Mouse (Mus musculus): ENCODE results near the gene Man1c1. TPM values are rescaled to one million over a fixed set of nuclear protein-coding genes. Genes with fewer than 3 reads are reported as not detected.
A peak's percentile ranks its signal among the peaks of the same experiment; 100 is the strongest.

The Man1c1 gene
- polyA plus RNA-seq, 1 experiment from 2014 or later: 5.2 TPM

- no peak for DNase-seq (ENCODE audit: low spot score)
- WGBS: 77% methylated on average over 10 of the region's 10 CpGs
These were observed 84.6 kb downstream of the Man1c1 start for GRCm38 (mm10) chr4:134619489-134619870.

DNA sequence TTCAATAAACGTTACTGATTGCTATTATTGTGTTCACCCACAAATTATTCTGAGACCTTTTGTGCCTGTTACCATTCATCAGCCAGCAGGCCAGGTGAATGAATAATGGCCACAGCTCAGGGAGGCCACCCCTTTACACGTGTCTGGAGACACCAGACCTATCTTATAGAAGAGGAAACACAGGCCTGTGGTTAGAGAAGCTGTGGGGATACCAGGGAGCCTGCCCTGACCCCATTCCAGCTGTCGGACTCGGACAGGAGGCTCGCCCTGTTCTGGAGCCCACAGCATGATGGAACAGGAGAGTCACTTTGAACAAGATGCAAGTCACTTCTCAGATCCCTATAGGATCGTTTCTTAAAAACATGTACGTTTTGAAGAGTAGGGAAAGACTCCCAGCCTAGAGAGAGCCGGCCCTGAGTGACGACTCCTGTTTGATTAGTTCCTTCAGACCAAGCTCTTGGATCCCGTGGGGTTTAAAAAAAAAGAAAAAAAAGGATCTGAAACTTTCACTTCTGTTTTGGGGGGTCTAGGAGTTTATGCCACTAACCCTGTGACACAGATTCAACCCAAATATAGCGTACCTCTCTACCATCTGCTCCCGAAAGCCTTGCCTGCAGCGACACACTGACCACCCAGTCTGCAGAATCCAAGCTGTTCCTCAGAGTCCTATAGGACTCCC lies 85.1 kb downstream of the Man1c1 start:
- no peaks in the 10 kb centered on the region for H3K36me3 ChIP-seq (ENCODE audit: control insufficient read depth, insufficient read depth, low read length)
- H3K4me3 ChIP-seq (ENCODE audit: low read depth, low read length): no peak overlapping the region
- no peak overlapping the region for H3K27ac ChIP-seq (ENCODE audit: low read depth, low read length)
- WGBS: 78% methylated on average over 13 of the region's 13 CpGs
- H3K4me1 ChIP-seq (replicated peaks; ENCODE audit: control insufficient read depth, insufficient read depth, low read length): peaks cover 7% of the 10 kb centered on the region; the same call in 1 of the 2 replicates
- H3K9ac ChIP-seq (ENCODE audit: low read length): no peak overlapping the region
- H3K27me3 ChIP-seq (ENCODE audit: control insufficient read depth, insufficient read depth, low read length): no peaks in the 10 kb centered on the region
- no peak overlapping the region for H3K4me2 ChIP-seq (ENCODE audit: low read depth, low read length, severe bottlenecking)
- ATAC-seq (replicated peaks; ENCODE audit: low FRiP score) (no peak), DNase-seq (ENCODE audit: low spot score) (no peak)
- no peaks in the 10 kb centered on the region for H3K9me3 ChIP-seq (ENCODE audit: control insufficient read depth, low read length)

More at GRCm38 (mm10) chr4:134619489-134619870, 84.6 kb downstream of the Man1c1 start:
- Histone ChIP-seq H3K27ac (ENCODE audit: low read depth, low read length) (no peak overlapping the region), H3K9me3 (ENCODE audit: control insufficient read depth, low read length) (no peaks in the 10 kb centered on the region), H3K9ac (ENCODE audit: low read length) (0 out of 2 replicates have a peak overlapping the region, but pooled peaks have one; percentile 12), H3K27me3 (ENCODE audit: control insufficient read depth, insufficient read depth, low read length) (no peaks in the 10 kb centered on the region), H3K4me2 (ENCODE audit: low read depth, low read length, severe bottlenecking) (no peak overlapping the region), H3K4me3 (ENCODE audit: low read depth, low read length) (no peak overlapping the region), H3K36me3 (ENCODE audit: control insufficient read depth, insufficient read depth, low read length) (no peaks in the 10 kb centered on the region), H3K4me1 (replicated peaks; ENCODE audit: control insufficient read depth, insufficient read depth, low read length) (peaks cover 7% of the 10 kb centered on the region; the same call in 1 of the 2 replicates)
- no peak for ATAC-seq (replicated peaks; ENCODE audit: low FRiP score)

DNA sequence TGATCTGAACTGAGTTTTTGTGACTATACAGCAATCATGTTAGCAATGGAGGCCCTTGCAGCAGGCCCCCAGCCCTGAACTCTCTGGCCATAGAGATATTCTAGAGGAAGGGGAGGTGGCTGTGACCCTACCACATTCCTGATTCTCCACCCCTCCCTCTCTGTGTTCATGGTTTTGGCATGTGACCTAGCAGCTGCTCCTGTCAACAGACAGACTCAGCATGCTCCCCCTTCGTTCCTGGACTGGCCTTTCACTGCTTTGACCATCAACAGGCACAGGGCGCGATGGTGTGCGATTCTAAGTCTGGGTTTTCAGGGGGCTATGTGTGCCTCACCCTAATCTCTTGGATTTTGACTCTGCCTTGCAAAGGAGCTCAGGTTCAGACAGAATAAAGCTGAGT lies 86.3 kb downstream of the Man1c1 start:
- Histone ChIP-seq H3K36me3 (ENCODE audit: control insufficient read depth, insufficient read depth, low read length) (no peaks in the 10 kb centered on the region), H3K9me3 (ENCODE audit: control insufficient read depth, low read length) (no peaks in the 10 kb centered on the region), H3K4me3 (ENCODE audit: low read depth, low read length) (no peak overlapping the region), H3K27me3 (ENCODE audit: control insufficient read depth, insufficient read depth, low read length) (no peaks in the 10 kb centered on the region), H3K4me2 (ENCODE audit: low read depth, low read length, severe bottlenecking) (no peak overlapping the region), H3K9ac (ENCODE audit: low read length) (no peak overlapping the region), H3K27ac (ENCODE audit: low read depth, low read length) (no peak overlapping the region), H3K4me1 (replicated peaks; ENCODE audit: control insufficient read depth, insufficient read depth, low read length) (peaks cover 7% of the 10 kb centered on the region; the same call in 1 of the 2 replicates)
- no peak for ATAC-seq (replicated peaks; ENCODE audit: low FRiP score)
- 91% methylated on average over 4 of the region's 4 CpGs for WGBS
- DNase-seq (ENCODE audit: low spot score): no peak

DNA sequence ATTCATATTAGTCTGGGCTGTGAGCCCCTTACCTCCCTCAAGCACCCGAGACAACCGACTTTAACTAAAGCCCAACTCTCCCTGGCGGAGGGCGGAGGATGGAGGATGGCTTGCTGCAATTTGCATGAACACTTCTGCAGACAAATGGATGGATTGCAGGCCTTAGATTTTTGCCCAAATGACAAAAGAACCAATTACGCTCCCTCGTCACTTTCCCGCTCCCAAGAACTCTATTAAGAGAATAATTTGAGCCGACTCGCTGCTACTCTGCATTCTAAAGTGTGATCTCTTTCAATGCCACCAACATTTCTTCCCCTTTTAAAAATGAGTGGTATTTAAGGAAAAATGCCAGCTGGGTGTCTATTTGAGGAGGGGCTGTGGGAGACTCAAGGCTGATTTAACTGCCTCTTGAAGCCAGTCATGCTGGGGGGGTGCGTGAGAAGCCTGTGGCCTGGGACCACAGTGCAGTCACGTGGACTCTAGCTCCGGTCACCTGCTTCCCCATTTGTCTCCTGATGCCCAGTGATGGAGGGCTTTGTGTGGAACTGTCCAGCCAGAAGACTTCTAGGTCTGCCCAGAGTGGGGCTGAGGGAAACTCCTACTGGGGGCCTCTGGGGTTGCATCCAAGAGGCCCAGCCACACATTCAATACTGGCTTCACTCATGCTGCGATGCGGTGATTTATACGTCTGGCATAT lies 88.0 kb downstream of the Man1c1 start:
- DNase-seq (ENCODE audit: low spot score): no peak

DNA sequence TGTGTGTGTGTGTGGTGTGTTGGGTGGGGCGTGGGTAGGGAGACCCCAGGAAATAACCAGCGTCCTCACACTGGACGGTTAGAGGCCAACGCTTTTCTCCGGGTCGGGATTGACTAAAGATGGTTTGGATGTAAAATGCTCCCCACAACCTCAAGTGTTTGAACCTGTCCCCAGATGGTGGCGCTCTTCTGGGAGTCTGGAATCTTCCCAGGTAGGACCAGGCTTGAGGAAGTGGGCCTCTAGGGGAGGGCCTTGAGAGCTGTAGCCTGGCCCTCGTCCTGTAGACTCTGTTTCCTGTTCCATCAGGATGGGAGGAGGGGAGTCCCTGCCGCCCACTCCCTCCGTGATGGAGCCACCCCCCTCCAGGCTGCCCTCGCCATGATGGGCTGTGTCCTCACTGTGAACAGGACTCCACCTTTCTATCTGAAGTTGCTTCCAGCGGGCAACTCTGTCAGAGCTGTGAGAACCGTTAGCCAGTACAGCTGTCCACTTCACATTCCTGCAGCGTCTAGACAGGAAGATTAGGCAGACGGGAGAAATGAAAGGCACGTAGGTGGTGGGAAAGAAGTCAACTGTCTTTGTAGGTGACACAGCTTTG lies 91.9 kb downstream of the Man1c1 start:
- no peak overlapping the region for H3K9ac ChIP-seq (ENCODE audit: low read length)
- H3K4me2 ChIP-seq (ENCODE audit: low read depth, low read length, severe bottlenecking): no peak overlapping the region
- H3K9me3 ChIP-seq (ENCODE audit: control insufficient read depth, low read length): no peaks in the 10 kb centered on the region
- peaks cover 2% of the 10 kb centered on the region; the same call in 1 of the 2 replicates for H3K4me1 ChIP-seq (replicated peaks; ENCODE audit: control insufficient read depth, insufficient read depth, low read length)
- H3K36me3 ChIP-seq (ENCODE audit: control insufficient read depth, insufficient read depth, low read length): no peaks in the 10 kb centered on the region
- DNase-seq (ENCODE audit: low spot score) (no peak), ATAC-seq (replicated peaks; ENCODE audit: low FRiP score) (no peak)
- no peaks in the 10 kb centered on the region for H3K27me3 ChIP-seq (ENCODE audit: control insufficient read depth, insufficient read depth, low read length)
- H3K27ac ChIP-seq (ENCODE audit: low read depth, low read length): no peak overlapping the region
- WGBS: 69% methylated on average over 16 of the region's 16 CpGs
- no peak overlapping the region for H3K4me3 ChIP-seq (ENCODE audit: low read depth, low read length)

More for the DNA sequence above, 88.0 kb downstream of the Man1c1 start:
- no peaks in the 10 kb centered on the region for H3K9me3 ChIP-seq (ENCODE audit: control insufficient read depth, low read length)
- no peak overlapping the region for H3K4me2 ChIP-seq (ENCODE audit: low read depth, low read length, severe bottlenecking)
- WGBS: 59% methylated on average over 15 of the region's 15 CpGs
- H3K4me1 ChIP-seq (replicated peaks; ENCODE audit: control insufficient read depth, insufficient read depth, low read length): peaks cover 7% of the 10 kb centered on the region; the same call in 1 of the 2 replicates
- no peak overlapping the region for H3K4me3 ChIP-seq (ENCODE audit: low read depth, low read length)
- no peaks in the 10 kb centered on the region for H3K36me3 ChIP-seq (ENCODE audit: control insufficient read depth, insufficient read depth, low read length)
- H3K27ac ChIP-seq (ENCODE audit: low read depth, low read length): no peak overlapping the region
- H3K9ac ChIP-seq (ENCODE audit: low read length): no peak overlapping the region; the same call in 1 of the 2 replicates
- ATAC-seq (replicated peaks; ENCODE audit: low FRiP score): no peak
- no peaks in the 10 kb centered on the region for H3K27me3 ChIP-seq (ENCODE audit: control insufficient read depth, insufficient read depth, low read length)

GRCm38 (mm10) chr4:134610616-134611015 lies 93.5 kb downstream of the Man1c1 start:
- Histone ChIP-seq H3K27me3 (ENCODE audit: control insufficient read depth, insufficient read depth, low read length) (no peaks in the 10 kb centered on the region), H3K4me3 (ENCODE audit: low read depth, low read length) (no peak overlapping the region), H3K4me1 (replicated peaks; ENCODE audit: control insufficient read depth, insufficient read depth, low read length) (peaks cover 2% of the 10 kb centered on the region; the same call in 1 of the 2 replicates), H3K4me2 (ENCODE audit: low read depth, low read length, severe bottlenecking) (no peak overlapping the region), H3K9ac (ENCODE audit: low read length) (no peak overlapping the region), H3K36me3 (ENCODE audit: control insufficient read depth, insufficient read depth, low read length) (no peaks in the 10 kb centered on the region), H3K9me3 (ENCODE audit: control insufficient read depth, low read length) (no peaks in the 10 kb centered on the region), H3K27ac (ENCODE audit: low read depth, low read length) (no peak overlapping the region)
- DNase-seq (ENCODE audit: low spot score) (no peak), ATAC-seq (replicated peaks; ENCODE audit: low FRiP score) (no peak)
- WGBS: 95% methylated on average over 3 of the region's 3 CpGs

- Histone ChIP-seq H3K4me3 (ENCODE audit: low read depth, low read length) (no peak overlapping the region), H3K4me1 (replicated peaks; ENCODE audit: control insufficient read depth, insufficient read depth, low read length) (no peaks in the 10 kb centered on the region; the same call in 1 of the 2 replicates), H3K36me3 (ENCODE audit: control insufficient read depth, insufficient read depth, low read length) (no peaks in the 10 kb centered on the region), H3K4me2 (ENCODE audit: low read depth, low read length, severe bottlenecking) (no peak overlapping the region), H3K9ac (ENCODE audit: low read length) (no peak overlapping the region), H3K27me3 (ENCODE audit: control insufficient read depth, insufficient read depth, low read length) (no peaks in the 10 kb centered on the region), H3K27ac (ENCODE audit: low read depth, low read length) (no peak overlapping the region), H3K9me3 (ENCODE audit: control insufficient read depth, low read length) (no peaks in the 10 kb centered on the region)
- no peak for DNase-seq (ENCODE audit: low spot score)
- 89% methylated on average over 5 of the region's 5 CpGs for WGBS
- ATAC-seq (replicated peaks; ENCODE audit: low FRiP score): no peak
These were observed 96.4 kb downstream of the Man1c1 start for GRCm38 (mm10) chr4:134607679-134608078.

GRCm38 (mm10) chr4:134606054-134606453 lies 98.0 kb downstream of the Man1c1 start:
- Histone ChIP-seq H3K4me2 (ENCODE audit: low read depth, low read length, severe bottlenecking) (no peak overlapping the region), H3K9me3 (ENCODE audit: control insufficient read depth, low read length) (no peaks in the 10 kb centered on the region), H3K4me3 (ENCODE audit: low read depth, low read length) (no peak overlapping the region), H3K27me3 (ENCODE audit: control insufficient read depth, insufficient read depth, low read length) (no peaks in the 10 kb centered on the region), H3K36me3 (ENCODE audit: control insufficient read depth, insufficient read depth, low read length) (no peaks in the 10 kb centered on the region), H3K27ac (ENCODE audit: low read depth, low read length) (no peak overlapping the region), H3K9ac (ENCODE audit: low read length) (no peak overlapping the region), H3K4me1 (replicated peaks; ENCODE audit: control insufficient read depth, insufficient read depth, low read length) (no peaks in the 10 kb centered on the region)
- no peak for ATAC-seq (replicated peaks; ENCODE audit: low FRiP score)
- 75% methylated on average over 5 of the region's 5 CpGs for WGBS
- DNase-seq (ENCODE audit: low spot score): no peak
